Mouse (Mus musculus) bone marrow macrophage, adult 2 months (primary cell): Measurements from ENCODE around the gene Gtf2i.

ENCODE experiments used
- CTCF ChIP-seq: IDR thresholded peaks from 2 replicates; pipeline ENCODE4 v1.5.1; 2012; ENCODE audit warnings: low read depth, mild to moderate bottlenecking, low read length, moderate library complexity
- POLR2A ChIP-seq: IDR thresholded peaks from 2 replicates; pipeline ENCODE4 v1.6.1; 2012; ENCODE audit warnings: mild to moderate bottlenecking, low read depth, low read length, borderline replicate concordance

- no peak for TF ChIP-seq CTCF
- TF ChIP-seq POLR2A, result no peak
Measured at GRCm38 (mm10) chr5:134273761-134274160, 40.8 kb downstream of the Gtf2i start.
